Mouse (Mus musculus) ES-Bruce4 (cell line): ENCODE data around the gene Rfxank.
A peak's percentile ranks its signal among the peaks of the same experiment; 100 is the strongest.

Experiments
- CTCF ChIP-seq: IDR thresholded peaks from one replicate; pipeline ENCODE4 v1.8.1; 2011; ENCODE audit warnings: low read depth, low read length
- EP300 ChIP-seq: IDR thresholded peaks from 2 replicates; pipeline ENCODE4 v1.6.1; 2011; ENCODE audit warnings: low read depth, low read length; ENCODE audit not compliant: insufficient read depth
- POLR2A ChIP-seq: IDR thresholded peaks from one replicate; pipeline ENCODE4 v1.8.1; 2011; ENCODE audit warnings: low read length; ENCODE audit not compliant: insufficient read depth

DNA sequence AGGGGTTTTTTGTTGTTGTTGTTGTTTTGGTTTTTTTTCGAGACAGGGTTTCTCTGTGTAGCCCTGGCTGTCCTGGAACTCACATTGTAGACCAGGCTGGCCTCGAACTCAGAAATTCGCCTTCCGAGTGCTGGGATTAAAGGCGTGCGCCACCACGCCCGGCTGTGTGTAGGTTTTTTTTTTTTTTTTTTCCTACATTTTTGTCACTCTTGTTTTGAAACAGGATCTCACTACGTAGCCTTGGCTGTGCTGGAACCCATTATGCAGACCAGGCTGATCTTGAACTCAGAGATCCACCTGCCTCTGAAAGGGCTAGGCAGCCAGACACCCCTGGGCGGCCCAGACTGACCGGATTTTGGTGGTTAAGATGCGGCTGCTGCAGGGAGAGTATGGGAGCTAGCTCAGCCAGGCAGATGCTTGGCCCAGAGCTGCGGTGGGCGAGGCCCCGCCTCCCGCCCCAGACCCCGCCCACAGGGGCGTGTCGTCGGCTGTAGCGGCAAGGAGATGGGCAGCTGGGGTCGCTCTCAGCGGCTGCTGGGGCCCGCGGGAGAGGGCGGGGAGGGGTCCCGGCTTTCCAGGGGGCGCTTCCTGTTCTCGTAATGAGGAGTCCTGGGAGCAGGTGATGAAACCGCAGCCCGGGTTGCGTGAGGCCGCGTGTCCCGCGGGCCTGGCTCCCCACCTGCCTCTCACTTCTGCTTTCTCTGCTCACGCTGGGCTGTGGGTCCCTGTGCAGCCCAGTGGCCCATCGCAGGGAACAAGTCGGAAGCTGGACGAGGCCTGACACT lies 19.3 kb upstream of the Rfxank start:
- TF ChIP-seq CTCF (no peak), POLR2A (no peak), EP300 (0 out of 2 replicates have a peak, but pooled peaks have one; percentile 2)
